Mouse (Mus musculus) bone marrow, adult 2 months (tissue): Measurements from ENCODE around the gene Acot13.

Experiments
- CTCF ChIP-seq: fragments of 200-500 bp; IDR thresholded peaks from 2 replicates; pipeline ENCODE4 v1.5.1; 2011; ENCODE audit warnings: low read length, control low read depth; ENCODE audit not compliant: control insufficient read depth, insufficient read depth
- POLR2A ChIP-seq: fragments of 200-500 bp; IDR thresholded peaks from 2 replicates; pipeline ENCODE4 v1.6.1; 2011; ENCODE audit warnings: low read depth, mild to moderate bottlenecking, control low read depth, low read length, borderline replicate concordance; ENCODE audit not compliant: control insufficient read depth

- TF ChIP-seq POLR2A (no peak), CTCF (no peak)
Observed at GRCm38 (mm10) chr13:24799378-24799777, 32.0 kb downstream of the Acot13 start.
